Mouse (Mus musculus) spleen, embryonic (tissue): ENCODE data around the gene Tmtc4.

Source experiments
- CTCF ChIA-PET: fragments of 350-600 bp; sonication (Branson Sonifier 250); formaldehyde crosslinking; loops from one replicate; lab custom pipeline; 2022; lab: Charles Lee

Gene Tmtc4

GRCm38 (mm10) chr14:122875636-122876035 is 108.2 kb downstream of the Tmtc4 start:
- CTCF ChIA-PET = no interaction called here

GRCm38 (mm10) chr14:122875056-122875455 is 108.8 kb downstream of the Tmtc4 start:
- CTCF ChIA-PET = no interaction called here

- CTCF ChIA-PET = no interaction called here
Measured at GRCm38 (mm10) chr14:122872612-122873011, 111.2 kb downstream of the Tmtc4 start.

GRCm38 (mm10) chr14:122871841-122872580 is 111.8 kb downstream of the Tmtc4 start:
- CTCF ChIA-PET = no interaction called here

GRCm38 (mm10) chr14:122869831-122870230 is 114.0 kb downstream of the Tmtc4 start:
- CTCF ChIA-PET = no interaction called here
